Mouse (Mus musculus): ENCODE data around the gene Ugdh.
A peak's percentile ranks its signal among the peaks of the same experiment; 100 is the strongest.

The Ugdh gene

DNA sequence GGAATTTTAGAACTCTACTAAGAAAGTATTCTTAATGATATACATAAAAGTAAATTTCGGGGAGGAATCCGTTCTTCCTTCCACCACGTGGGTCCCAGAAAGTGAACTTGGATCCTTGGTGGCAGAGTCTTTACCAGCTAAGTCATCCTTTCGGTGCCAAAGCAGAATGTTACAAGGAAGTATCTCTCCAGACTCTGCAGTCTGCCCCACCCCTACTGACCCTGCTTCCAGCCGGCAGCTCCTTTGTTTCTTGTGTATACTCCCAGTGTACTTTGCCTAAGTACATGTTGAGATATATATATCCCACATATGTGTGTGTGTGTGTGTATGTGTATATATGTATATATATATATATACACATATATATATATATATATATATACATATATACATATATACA, 6.3 kb downstream of the Ugdh start:
- DNase-seq (ENCODE audit: low spot score) = no peak

DNA sequence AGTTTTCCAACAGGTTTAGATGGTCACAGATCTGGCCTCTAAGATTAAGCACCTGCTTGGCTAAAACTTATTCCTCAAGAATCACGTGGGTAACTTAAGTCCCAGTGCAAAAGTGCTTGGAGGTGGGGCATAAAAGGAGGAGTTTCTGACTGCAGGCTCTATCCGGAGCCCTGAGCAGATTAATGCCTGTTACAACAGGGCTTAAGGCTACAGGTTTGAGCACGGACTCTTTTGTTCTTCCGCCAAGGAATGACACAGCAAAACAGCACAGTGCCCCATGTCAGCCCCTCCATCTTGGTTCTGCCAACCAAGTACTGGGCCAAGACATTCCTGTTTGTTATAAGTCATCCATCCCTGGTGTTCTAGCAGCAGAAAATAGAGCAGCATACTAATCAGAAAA, 7.4 kb downstream of the Ugdh start:
- peak; percentile 42 for DNase-seq (ENCODE audit: low spot score)

DNA sequence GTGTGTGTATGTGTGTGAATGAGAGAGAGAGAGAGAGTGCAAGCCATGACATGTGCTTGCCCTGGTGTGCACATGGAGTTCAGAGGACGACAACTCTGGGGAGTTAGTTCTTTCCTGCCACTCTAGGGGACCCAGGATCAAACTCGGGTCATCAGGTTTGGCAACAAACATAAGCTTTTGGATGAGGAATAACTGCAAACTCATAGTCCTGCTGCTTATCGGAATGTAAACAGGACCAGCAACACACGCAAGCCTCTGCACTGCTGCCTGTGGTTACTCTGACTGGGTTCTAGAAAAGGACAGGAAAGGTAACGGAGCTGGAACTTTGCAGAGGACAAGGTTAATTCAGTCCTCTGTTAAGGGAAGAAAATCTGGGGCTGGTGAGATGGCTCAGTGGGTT, 10.5 kb downstream of the Ugdh start:
- DNase-seq (ENCODE audit: low spot score) = peak; percentile 22

DNA sequence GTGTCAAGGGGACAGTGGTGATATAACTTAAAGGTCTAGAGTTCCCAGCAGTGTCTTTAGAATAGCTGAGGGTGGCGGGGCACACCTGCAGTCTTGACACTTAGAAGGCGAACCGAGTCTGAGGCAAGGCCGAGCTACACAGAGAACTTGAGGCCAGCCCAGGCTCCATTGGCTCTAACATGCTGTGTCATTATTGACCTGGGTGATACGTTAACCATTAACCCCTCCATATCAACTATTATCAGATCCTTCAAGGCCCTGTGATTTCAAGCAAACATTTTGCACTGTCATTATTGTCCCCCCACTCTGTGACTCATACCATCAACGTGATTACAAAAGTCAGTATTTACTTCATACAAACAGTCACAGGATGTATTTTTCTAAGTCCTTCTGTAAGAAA, 11.5 kb downstream of the Ugdh start:
- peak; percentile 43 for DNase-seq (ENCODE audit: low spot score)

DNA sequence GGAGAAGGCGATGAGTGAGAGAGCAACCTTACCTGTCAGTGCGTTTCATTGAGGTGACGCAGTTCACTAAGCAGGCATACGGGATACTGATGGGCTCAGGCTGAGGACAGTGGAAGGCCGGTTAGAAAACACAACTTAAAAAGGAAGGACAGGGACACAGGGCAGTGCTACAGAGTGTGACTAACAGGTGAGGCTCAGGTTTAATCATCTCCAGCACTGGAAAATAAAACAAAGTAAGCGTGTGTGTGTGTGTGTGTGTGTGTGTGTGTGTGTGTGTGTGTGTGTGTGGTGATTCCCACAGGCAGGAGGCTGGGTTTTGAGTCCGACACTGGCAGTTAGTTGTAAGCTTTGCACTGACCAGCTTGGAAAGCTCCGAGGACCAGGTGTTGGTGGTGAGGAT, 12.9 kb downstream of the Ugdh start:
- no peak for DNase-seq (ENCODE audit: low spot score)

DNA sequence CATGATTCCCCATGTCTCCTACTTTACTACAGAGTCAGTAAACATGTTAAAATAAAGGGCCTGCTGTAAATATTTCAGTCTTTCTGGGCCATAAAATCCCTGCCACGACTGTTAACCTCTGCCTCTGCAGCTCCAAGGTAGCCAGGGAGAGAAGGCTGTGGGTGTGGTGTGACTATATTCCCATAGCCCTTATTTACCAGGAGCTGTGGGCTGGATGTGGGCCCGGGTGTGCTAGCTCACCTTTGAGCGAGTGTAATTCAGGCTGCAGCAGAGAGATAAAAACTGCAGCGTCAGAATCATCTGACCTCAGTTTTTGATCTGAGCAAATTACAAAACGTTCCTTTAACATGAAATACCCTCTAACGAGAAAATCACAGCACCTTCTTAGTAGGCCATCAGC, 14.9 kb downstream of the Ugdh start:
- no peak for DNase-seq (ENCODE audit: low spot score)

DNA sequence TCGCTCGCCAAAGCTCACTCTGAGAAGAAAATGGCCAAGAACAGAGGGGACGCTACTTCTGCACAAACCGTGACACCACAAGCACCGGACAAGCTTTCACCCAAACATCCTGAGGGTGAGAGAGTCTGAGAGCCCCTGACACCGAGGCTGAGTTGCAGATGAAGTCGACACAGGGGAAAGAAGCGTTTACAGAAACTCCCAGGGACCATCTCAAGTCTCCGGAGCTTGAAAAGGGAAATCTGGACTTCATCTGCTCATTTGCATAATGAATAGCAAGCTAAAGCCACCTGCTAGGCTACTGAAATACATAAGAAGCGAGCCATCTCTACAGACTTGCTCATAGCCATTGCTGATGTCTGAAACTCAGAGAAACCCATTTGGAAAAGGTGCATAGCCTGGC, 16.6 kb downstream of the Ugdh start:
- DNase-seq (ENCODE audit: low spot score) = no peak

DNA sequence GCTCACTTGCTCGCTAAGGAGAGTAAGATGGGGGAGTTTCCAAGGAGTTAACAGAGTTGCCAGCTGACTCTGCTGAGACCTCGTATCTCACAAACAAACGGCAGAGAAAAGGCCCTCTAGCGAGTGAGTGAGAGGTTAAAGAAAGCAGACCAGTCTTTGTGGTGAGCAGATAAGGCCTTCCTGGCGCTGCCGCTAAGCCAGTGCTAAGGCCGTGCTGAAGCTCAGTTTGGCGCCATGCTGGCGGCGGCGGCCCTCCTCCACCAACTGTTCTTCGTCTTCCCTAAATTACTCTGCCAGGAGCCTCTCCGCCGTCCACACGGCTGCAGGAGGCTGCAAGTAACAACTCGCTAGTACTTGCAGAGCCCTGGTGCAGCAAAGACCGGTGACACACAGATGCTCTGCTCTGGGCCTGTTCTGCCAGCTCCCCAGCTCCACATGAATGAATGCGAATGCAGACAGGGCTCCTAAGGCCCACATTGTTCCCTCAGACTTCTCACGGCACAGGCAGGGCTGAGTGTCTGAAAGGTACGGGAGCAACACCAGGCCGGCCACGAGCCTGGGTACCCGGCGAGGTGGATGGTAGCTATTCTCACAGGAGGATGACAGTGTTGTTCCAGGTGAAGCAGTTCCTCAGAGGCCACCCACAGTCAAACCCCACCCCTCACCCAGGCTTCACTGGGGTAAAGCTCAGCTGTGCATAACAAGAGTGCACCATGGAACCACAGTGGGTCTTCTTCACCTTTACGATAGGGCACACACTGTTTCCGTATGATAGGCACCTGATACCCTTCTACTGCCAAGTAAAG, 19.9 kb downstream of the Ugdh start:
- peak; percentile 72 for DNase-seq (ENCODE audit: low spot score)

DNA sequence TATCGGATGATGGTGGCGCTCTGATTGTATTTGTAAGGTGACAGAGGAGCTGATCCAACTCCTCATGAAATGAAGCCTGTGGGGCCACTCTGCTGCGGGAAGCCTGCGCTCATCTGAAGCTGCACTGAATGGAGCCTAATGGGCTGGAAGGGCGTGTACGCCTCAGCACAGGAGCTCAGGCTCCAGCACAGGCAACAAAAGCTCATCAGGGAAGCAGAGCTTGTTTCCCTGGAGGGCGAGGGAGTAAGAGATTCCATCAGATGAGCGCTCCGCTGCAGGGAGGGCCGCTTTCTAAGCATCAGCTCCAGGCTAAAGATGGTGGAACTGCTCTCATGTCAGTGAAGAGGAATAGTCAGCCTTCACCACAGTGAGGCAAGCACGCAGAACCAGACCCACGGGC, 27.8 kb downstream of the Ugdh start:
- DNase-seq (ENCODE audit: low spot score) = no peak

DNA sequence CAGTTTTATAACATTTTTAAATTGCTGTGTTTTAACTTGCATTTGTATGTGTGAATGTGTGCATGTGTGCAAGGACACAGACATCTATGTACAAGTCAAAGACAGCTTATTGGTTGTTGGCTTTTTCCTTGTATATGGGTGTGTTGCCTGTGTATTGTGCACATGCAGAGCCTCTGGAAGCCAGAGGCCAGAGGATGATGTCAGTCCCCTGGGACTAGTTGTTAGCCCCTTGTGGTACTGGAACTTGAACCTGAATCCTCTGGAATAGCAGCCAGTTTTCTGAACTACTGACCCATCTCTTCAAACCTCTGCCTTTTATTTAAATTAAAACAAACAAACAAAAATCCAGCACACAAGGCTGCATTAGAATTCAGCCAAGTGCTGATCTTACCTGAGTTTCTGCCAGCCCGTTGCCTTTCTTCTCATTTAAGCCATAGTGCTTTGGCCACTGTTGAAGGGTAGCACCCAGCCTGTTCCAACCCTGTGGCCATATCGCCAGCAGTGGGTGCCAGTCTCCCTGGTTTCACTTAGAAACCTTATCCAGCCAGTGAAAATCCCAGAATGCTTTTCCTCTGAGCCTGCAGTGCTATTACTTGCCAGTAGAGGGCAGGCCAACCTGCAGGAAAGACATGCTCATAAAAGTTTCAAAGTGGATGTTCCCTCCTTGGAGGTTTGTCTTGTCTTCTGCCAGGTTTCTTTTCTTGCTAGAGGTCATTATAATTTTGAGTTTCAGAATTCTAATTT, 34.3 kb downstream of the Ugdh start:
- DNase-seq (ENCODE audit: low spot score) = peak; percentile 83

DNA sequence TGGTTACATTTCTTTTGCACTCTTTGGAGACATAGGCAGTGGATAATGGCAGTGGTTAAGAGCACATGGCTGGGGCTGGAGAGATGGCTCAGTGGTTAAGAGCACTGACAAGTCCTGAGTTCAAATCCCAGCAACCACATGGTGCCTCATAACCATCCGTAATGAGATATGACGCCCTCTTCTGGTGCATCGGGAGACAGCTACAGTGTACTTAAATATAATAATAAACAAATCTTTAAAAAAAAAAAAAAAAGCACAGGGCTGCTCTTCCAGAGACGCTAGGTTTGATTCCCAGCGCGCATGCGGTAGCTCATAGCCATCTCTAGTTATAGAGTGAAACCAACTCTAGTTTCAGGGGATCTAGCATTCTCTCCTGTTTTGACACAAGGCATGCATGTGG, 41.3 kb downstream of the Ugdh start:
- DNase-seq (ENCODE audit: low spot score) = no peak

DNA sequence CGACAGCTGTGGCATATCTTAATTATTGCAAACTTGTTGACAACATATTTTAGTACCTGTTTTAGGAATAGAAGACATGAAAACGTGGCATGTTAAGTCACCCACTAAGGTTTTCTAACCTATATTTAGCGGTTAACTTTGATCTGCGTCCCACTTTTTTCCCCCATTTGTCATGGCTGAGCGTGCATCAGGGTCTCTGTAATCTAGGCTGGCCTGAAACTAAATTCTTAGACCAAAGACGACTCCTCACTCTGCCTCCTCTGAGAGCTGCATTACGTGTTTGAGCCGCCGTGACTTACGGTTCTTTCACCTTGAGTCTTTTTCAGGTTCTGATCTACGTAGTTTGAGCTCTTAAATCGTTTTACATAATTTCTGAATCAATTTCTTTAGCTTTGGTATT, 44.0 kb downstream of the Ugdh start:
- no peak for DNase-seq (ENCODE audit: low spot score)

DNA sequence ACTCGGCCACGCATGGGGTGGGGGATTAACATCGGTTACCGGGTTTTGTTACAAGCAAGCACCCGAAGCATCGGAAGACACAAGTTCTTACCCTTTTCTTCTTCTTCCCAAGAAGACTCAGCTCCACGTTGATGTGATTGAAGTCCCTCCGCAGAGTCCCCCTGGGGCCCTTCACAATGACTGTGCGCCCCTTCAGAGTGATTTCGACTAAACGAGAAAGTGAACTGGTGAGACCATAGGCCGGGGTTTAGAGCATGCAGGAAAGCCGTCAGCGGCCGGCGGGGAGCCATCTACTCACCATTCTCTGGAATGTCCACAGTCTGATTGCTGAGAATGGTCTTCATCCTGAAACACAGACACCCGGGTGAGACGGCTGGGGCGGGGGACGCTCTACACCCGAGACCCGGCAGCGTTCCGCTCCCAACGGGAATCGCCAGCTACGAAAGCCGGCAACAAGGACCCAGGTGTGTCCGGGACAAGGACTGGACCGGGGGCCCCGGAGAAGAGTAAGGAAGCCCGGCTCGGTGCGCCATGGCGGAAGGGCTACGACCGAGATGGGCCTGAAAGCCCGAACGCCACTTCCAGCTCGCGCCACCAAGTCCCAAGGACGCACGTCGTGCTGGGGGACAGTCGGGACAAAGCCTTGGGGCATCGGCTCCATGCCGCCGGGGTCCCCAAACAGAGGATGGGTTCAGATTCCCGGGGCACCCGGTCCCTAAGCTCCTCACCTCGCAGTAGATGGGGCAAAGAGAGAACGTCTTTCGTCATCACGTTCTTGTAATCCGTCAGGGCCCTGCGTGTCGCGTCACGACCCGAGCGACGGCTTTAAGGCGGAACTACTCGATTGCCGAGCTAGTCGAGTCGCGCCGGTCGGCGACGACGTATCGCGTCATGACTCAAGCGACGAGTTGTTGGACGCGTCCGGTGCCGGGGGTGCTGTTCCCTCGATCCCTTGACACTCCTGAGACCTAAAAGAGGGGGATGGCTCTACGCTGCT, 44.8 kb downstream of the Ugdh start, which contains the start of the genes Rpl9 and Lias:
Rpl9 (minus strand) TSS at position 797 of the 997 bp plus-strand sequence.
Lias (plus strand) TSS at position 850 of the 997 bp plus-strand sequence.
- DNase-seq (ENCODE audit: low spot score) = peak; percentile 99

DNA sequence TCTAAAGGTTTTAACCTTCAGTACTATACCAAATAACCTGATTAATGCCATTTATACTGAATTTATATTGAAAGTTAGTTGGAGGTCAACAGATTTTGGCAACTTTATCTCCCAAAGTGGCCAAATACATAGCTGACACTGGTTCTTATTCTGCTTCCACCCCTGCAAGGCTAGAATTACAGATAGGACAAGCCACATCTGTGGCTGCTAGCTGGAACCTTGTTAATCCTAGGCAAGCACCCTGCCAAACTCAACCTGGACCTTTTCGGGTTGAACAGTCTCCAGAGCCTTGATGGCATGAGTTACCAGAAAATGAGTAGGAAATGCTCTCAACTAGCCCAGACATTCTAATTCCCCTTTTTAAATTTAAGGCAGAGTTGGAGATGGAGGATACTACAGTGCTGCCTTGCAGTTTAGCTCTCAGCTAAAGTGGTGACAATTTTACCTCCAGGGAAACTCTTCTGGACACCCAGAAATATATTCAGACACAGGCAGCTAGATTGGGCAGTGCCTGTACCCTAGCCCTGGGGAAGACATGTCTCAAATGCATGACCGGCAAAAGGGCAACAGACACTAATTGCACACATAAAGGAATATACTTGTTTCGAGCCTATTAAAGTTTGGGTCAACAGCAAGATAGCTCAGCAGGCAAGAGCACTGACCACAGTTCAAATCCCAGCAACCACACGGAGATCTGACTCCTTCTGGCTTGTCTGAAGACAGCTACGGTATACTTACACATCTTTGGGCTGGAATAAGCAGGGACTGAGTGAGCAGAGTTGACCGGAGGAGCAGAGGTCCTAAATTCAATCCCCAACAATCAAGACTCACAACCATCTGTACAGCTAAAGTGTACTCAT, 48.5 kb downstream of the Ugdh start:
- DNase-seq (ENCODE audit: low spot score) = no peak

DNA sequence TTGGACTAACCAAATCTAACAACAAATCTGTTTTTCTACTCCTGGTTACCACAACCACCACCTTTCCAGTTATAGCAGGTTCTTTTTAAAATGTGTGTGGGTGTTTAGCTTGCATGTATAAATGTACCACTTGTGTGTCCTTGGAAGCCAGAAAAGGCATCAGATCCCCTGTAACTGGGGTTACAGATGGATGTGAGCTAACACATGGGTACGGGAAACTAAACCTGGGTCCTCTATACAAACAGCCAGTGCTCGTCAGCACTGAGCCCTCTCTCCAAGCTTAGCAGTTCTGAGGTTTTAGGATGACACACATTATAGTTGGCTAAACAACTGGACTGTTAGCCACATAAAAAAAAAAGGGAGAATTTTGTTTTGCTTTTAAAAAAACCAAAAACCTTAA, 50.0 kb downstream of the Ugdh start:
- no peak for DNase-seq (ENCODE audit: low spot score)

DNA sequence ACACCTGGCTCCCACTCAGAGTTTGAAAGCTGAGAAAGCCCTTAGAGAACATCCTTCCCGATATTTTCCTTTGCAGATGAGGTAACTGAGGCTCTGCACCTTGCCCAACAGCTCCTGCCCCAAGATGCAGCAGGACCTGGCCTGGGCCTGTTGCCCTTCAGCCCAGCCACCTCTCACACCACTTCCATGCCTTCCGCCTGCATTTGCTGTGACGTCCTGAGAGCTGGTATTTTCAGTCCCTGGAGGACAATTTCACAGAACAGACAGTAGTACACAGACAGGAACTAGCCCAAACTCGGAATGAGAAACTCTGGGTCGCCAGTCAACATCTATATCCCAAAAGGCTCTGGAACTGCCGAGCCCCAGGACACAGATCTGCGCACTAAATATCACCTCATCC, 61.0 kb downstream of the Ugdh start:
- DNase-seq (ENCODE audit: low spot score) = no peak

DNA sequence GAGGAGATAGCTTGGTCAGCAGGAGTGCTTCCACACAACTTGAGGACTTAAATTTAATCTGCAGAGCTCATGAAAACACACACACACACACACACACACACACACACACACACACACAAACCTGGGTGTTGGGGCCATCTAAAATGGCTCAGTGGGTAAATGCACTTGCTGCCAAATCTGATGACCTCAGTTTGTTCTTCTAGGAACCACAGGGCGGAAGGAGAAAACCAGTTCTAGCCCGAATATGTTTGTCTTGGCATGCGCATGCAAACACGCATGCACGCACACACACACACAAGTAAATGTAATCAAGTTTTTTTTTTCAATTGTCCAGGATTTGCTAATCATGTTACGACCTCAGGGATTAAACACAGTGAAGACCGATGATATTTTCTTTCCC, 64.2 kb downstream of the Ugdh start:
- no peak for DNase-seq (ENCODE audit: low spot score)

DNA sequence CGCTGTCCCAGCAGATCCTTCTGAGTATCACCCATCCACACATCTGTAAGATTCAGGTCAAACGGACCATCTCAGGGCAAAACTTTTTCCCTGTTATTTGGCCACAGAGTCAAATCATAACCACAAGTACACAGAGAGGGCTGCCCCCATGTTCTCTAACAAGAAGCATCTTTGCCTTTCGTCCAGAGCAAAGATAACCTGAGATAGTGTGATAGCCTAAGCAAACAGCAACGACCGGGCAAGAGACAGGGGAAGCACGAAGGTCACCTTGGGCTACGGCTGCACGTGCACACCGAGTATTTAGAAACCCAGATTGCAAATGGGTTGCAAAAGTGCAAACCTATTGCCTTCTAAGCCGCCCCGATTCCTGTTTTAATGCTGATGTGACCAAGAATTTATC, 67.9 kb downstream of the Ugdh start:
- no peak for DNase-seq (ENCODE audit: low spot score)
